Mouse (Mus musculus) right cerebral cortex, adult 18-20 months (tissue): ENCODE measurements around the gene Rrn3.

Experiments used
- DNase-seq: peaks from one replicate; pipeline ENCODE4 v3.0.0; 2022; ENCODE audit warnings: mixed read lengths

Rrn3 gene

GRCm38 (mm10) chr16:13853886-13854285 is 73.4 kb downstream of the Rrn3 start:
- no peak for DNase-seq
